Mouse (Mus musculus) brain, embryonic 14.5 days (tissue): ENCODE measurements around the gene Cfap157.

Experiments
- CTCF ChIP-seq: fragments of 200-500 bp; IDR thresholded peaks from 2 replicates; pipeline ENCODE4 v1.5.1; 2012; ENCODE audit warnings: inconsistent platforms, mild to moderate bottlenecking, moderate library complexity, borderline replicate concordance; ENCODE audit not compliant: insufficient read depth, insufficient read length; ENCODE audit errors: extremely low read depth
- POLR2A ChIP-seq: fragments of 200-500 bp; IDR thresholded peaks from 2 replicates; pipeline ENCODE4 v1.6.1; 2012; ENCODE audit warnings: mild to moderate bottlenecking, inconsistent platforms, borderline replicate concordance; ENCODE audit not compliant: poor library complexity, insufficient read depth, insufficient read length, severe bottlenecking; ENCODE audit errors: extremely low read depth

DNA sequence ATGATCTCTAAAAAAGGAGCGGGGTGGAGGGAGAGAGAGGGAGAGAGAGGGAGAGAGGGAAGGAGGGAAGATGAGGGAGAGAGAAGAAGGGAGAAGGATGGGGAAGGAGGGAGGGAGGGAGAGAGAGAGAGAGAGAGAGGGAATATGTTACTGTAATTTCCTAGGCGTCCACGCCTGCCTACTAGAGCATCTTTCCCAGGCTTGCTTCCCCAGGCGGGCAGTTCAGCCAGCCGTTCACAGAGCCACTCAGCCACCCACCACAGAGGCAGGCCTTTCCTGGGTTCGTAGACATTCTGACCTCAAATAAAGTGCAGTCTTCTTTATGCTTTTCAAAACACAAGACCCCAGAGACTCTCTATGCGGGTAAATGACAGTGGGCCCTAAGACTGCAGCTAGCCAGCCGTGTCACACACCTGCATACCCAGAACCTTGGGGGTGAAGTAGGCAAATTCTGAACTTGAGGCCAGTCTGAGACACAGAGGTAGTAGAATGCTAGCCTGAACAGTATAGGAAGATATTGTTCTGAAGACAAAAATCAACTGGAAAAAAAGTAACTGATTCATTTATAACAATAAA is 39.4 kb upstream of the Cfap157 start:
- TF ChIP-seq CTCF, result no peak
- no peak for TF ChIP-seq POLR2A
